Mouse (Mus musculus) forebrain, embryonic 15.5 days (tissue): ENCODE results near the gene Rpl22. TPM values are rescaled to one million over a fixed set of nuclear protein-coding genes. Genes with fewer than 3 reads are reported as not detected.

Experiments used
- ATAC-seq: fragments of 200-750 bp; cut with Nextera tagmentation; replicated peaks from 2 replicates; pipeline ENCODE4 v1.8.0; 2017; ENCODE audit warnings: mild to moderate bottlenecking, moderate TSS enrichment, moderate library complexity
- H3K27ac ChIP-seq: fragments of 300-500 bp; sonication (generic); replicated peaks from 2 replicates; pipeline ENCODE4 v1.5.1; 2015; ENCODE audit warnings: mild to moderate bottlenecking, inconsistent platforms
- H3K27me3 ChIP-seq: fragments of 300-500 bp; sonication (generic); 2 replicates; pipeline ENCODE4 v1.6.1; 2015; ENCODE audit warnings: inconsistent platforms
- H3K36me3 ChIP-seq: fragments of 300-500 bp; sonication (generic); 2 replicates; pipeline ENCODE4 v1.6.1; 2015; ENCODE audit warnings: mild to moderate bottlenecking, inconsistent platforms
- H3K4me1 ChIP-seq: fragments of 300-500 bp; sonication (generic); 2 replicates; pipeline ENCODE4 v1.6.1; 2015; ENCODE audit warnings: inconsistent platforms
- H3K4me2 ChIP-seq: fragments of 300-500 bp; sonication (generic); replicated peaks from 2 replicates; pipeline ENCODE4 v1.6.1; 2015; ENCODE audit warnings: mild to moderate bottlenecking, inconsistent platforms
- H3K4me3 ChIP-seq: fragments of 300-500 bp; sonication (generic); 2 replicates; pipeline ENCODE4 v1.5.1; 2015; ENCODE audit warnings: mild to moderate bottlenecking, inconsistent platforms
- H3K9ac ChIP-seq: fragments of 300-500 bp; sonication (generic); replicated peaks from 2 replicates; pipeline ENCODE4 v1.6.1; 2015; ENCODE audit warnings: mild to moderate bottlenecking, inconsistent platforms
- H3K9me3 ChIP-seq: fragments of 300-500 bp; sonication (generic); 2 replicates; pipeline ENCODE4 v1.6.1; 2016; ENCODE audit warnings: inconsistent platforms
- WGBS: fragments of 180-500 bp; shearing (Covaris S2); methylation state at CpG from one replicate; pipeline ENCODE4 v1.1.7; 2015; ENCODE audit warnings: mixed read lengths; 5-methylcytosine and 5-hydroxymethylcytosine counted together
- polyA plus RNA-seq: library from polyadenylated mRNA; unstranded; fragments of >200 nt; fragmentation: Nextera tagmentation; extraction: Ambion mirVana; gene quantifications from 2 replicates; pipeline ENCODE4 v1.2.1, GENCODE M21; 2015

Rpl22 gene
- polyA plus RNA-seq: 216 and 221 TPM in 2 replicates

- Histone ChIP-seq H3K36me3 (peaks cover 23% of the 10 kb centered on the region), H3K9ac (peak within 1 kb of the TSS; percentile 93), H3K4me1 (peaks cover 15% of the 10 kb centered on the region), H3K4me2 (peak within 1 kb of the TSS; percentile 76), H3K27me3 (no peaks in the 10 kb centered on the region), H3K27ac (peak within 1 kb of the TSS; percentile 75), H3K4me3 (peak within 1 kb of the TSS; percentile 91), H3K9me3 (no peaks in the 10 kb centered on the region)
- ATAC-seq: peak; percentile 97
- under 1% methylated on average over 70 of the region's 70 CpGs for WGBS
Measured at GRCm38 (mm10) chr4:152325574-152326411, at the start of gene Rpl22. Gene Rpl22, plus strand, starts transcription at chr4:152325742.

DNA sequence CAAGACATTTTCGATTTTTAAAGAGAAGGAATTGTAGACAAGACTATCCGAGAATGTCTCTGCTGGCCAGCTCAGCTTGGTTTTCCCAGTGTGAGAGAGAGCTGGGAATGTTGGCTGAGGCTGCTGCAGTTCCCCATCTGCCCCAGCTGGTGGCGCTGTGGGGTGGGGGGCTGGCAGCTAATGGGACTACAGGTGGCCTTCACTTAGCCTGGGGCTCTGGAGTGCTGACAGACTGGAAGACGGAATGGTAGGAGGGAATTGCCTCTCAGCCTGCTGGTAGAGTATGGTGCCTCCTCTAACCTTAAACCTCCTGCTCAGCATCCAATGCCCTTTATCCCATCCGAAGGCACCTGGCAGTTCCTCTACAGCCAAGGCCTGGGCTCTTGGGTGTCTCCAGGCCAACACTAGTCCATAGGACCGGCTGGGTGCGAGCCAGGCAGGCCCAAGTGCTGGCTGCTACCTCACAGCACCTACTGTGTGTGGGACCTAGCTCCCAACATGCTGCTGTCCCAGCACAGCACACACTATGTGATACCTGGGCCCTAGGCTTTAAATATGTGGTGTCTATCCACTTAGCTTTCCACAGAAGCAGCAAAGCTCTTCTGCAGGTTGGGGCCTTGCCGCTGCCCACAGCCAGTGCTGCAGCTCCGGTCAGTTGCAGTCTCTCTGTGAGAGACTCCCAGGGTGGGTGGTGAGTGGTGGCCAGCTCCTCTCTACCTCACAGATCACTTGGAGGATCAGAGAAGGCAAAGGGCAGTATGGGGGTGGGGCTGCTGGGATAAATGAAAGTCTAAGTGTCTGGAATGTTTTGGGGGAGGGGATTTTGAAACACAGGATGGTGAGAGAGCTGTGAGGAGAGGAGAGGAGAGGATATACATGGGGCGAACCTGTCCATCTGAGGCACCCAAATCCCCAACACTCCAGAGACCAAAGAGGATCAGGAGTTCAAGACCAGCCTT lies 48.9 kb upstream of the Rpl22 start:
- Histone ChIP-seq H3K4me1 (peaks cover 22% of the 10 kb centered on the region), H3K4me3 (no peak overlapping the region), H3K36me3 (no peaks in the 10 kb centered on the region), H3K27ac (no peak overlapping the region), H3K9me3 (no peaks in the 10 kb centered on the region), H3K4me2 (no peak overlapping the region), H3K27me3 (peaks cover 41% of the 10 kb centered on the region), H3K9ac (no peak overlapping the region)
- no peak for ATAC-seq
- 49% methylated on average over 10 of the region's 10 CpGs for WGBS

GRCm38 (mm10) chr4:152277916-152278315 lies 47.6 kb upstream of the Rpl22 start:
- ATAC-seq: no peak
- Histone ChIP-seq H3K27ac (no peak overlapping the region), H3K4me1 (peaks cover 22% of the 10 kb centered on the region), H3K9ac (no peak overlapping the region), H3K27me3 (peaks cover 53% of the 10 kb centered on the region), H3K4me2 (no peak overlapping the region), H3K36me3 (no peaks in the 10 kb centered on the region), H3K4me3 (no peak overlapping the region), H3K9me3 (no peaks in the 10 kb centered on the region)
- 71% methylated on average over 2 of the region's 2 CpGs for WGBS

- Histone ChIP-seq H3K4me1 (peaks cover 23% of the 10 kb centered on the region), H3K4me2 (no peak overlapping the region), H3K9ac (no peak overlapping the region), H3K36me3 (no peaks in the 10 kb centered on the region), H3K27me3 (peaks cover 62% of the 10 kb centered on the region), H3K9me3 (no peaks in the 10 kb centered on the region), H3K4me3 (no peak overlapping the region), H3K27ac (no peak overlapping the region)
- no peak for ATAC-seq
- 82% methylated on average over 23 of the region's 23 CpGs for WGBS
Measured at GRCm38 (mm10) chr4:152278986-152279385, 46.6 kb upstream of the Rpl22 start.

GRCm38 (mm10) chr4:152281601-152282000 lies 43.9 kb upstream of the Rpl22 start:
- Histone ChIP-seq H3K4me2 (no peak overlapping the region), H3K36me3 (no peaks in the 10 kb centered on the region), H3K27ac (no peak overlapping the region), H3K4me1 (peaks cover 18% of the 10 kb centered on the region), H3K4me3 (no peak overlapping the region), H3K9me3 (no peaks in the 10 kb centered on the region), H3K27me3 (peaks cover 68% of the 10 kb centered on the region), H3K9ac (no peak overlapping the region)
- ATAC-seq: no peak
- WGBS: 47% methylated on average over 15 of the region's 15 CpGs

DNA sequence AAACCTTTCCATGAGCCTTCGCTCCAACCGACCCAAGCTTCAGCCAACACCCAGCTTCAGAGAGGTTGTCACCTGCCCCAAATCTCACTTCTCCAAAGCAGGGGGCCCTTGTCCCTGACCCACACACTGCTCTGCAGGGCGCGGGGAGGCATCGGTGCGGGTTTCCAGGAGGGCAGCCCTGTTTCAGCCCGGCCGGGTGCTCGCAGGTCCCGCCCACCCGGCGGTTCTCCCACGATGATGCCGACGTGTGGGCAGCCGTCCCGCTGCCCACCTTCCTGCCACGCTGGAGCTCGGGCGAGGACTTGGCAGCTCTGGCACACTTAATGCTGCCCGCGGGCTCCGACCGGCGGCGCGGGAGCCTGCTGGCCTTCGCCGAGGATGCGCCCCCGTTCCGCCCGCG lies 42.8 kb upstream of the Rpl22 start:
- Histone ChIP-seq H3K4me2 (peak overlapping the region; percentile 60), H3K4me1 (peaks cover 29% of the 10 kb centered on the region), H3K27ac (no peak overlapping the region), H3K27me3 (peaks cover 79% of the 10 kb centered on the region), H3K9me3 (no peaks in the 10 kb centered on the region), H3K4me3 (peak overlapping the region; percentile 38), H3K36me3 (no peaks in the 10 kb centered on the region), H3K9ac (peak overlapping the region; percentile 37)
- 15% methylated on average over 34 of the region's 34 CpGs for WGBS
- ATAC-seq: no peak; the same call in 1 of the 2 replicates

DNA sequence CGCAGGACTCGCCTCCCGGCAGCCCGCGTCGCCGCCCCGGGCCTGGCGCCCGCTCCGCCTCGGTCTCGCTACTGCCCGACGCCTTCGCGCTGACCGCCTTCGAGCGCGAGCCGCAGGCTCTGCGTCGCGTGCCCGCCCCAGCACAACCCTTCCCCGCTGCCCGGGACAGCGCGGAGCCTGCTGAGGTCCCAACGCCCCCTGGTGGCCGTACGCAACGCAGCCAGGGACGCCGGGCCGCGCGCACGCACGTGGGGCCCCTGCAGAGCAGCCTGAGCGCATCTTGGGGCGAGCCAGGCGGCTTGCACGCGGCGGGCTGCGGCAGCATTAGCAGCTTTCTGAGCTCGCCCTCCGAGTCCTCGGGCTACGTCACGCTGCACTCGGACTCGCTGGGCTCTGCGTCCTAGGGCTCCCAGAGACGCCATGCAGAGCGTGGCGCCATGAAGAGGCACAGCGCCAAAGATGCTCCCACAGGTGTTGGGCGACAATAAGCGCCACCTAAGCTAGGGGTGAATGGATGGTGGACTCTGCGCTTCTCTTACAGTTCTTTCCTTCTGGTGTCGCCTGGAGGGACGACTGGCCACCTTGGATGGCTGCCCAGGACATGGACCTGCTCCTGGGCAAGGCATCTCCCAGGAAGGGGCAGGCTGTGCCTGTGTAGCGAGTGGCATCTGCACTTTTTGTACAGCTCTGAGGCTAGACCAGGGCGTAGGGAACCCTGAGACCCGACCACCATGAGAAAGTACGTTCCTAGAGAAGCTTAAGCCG lies 42.2 kb upstream of the Rpl22 start:
- H3K36me3 ChIP-seq: no peaks in the 10 kb centered on the region
- peak overlapping the region; percentile 60 for H3K4me2 ChIP-seq
- H3K27me3 ChIP-seq: peaks cover 85% of the 10 kb centered on the region
- peaks cover 35% of the 10 kb centered on the region for H3K4me1 ChIP-seq
- peak overlapping the region; percentile 38 for H3K4me3 ChIP-seq
- H3K9me3 ChIP-seq: no peaks in the 10 kb centered on the region
- no peak overlapping the region for H3K27ac ChIP-seq
- H3K9ac ChIP-seq: peak overlapping the region; percentile 37
- 5% methylated on average over 68 of the region's 70 CpGs for WGBS
- peak; percentile 83 for ATAC-seq

DNA sequence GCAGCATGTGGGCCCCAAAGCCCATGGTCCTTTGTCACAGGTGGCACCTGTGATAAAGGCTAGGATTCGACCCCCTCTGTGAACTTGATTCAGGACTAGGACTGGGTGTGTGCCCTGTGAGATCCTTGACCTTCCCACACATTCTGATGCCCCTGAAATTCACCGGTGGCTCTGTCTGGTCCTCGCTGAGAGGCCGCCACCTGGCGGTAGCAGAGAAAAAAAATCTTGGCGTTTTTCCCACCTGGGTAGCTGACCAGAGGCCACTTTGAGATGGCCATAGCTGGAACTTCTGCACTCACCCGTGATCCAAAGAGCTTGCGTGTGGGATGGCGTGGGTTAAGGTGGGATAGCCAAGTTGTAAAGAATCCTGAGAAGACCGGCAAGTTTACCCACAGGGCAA lies 40.0 kb upstream of the Rpl22 start:
- no peak overlapping the region for H3K27ac ChIP-seq
- H3K9me3 ChIP-seq: no peaks in the 10 kb centered on the region
- no peak overlapping the region for H3K4me2 ChIP-seq
- 3% methylated on average over 10 of the region's 10 CpGs for WGBS
- H3K27me3 ChIP-seq: peaks cover 90% of the 10 kb centered on the region
- H3K9ac ChIP-seq: no peak overlapping the region
- no peak overlapping the region for H3K4me3 ChIP-seq
- H3K4me1 ChIP-seq: peaks cover 44% of the 10 kb centered on the region
- ATAC-seq: no peak
- H3K36me3 ChIP-seq: no peaks in the 10 kb centered on the region

DNA sequence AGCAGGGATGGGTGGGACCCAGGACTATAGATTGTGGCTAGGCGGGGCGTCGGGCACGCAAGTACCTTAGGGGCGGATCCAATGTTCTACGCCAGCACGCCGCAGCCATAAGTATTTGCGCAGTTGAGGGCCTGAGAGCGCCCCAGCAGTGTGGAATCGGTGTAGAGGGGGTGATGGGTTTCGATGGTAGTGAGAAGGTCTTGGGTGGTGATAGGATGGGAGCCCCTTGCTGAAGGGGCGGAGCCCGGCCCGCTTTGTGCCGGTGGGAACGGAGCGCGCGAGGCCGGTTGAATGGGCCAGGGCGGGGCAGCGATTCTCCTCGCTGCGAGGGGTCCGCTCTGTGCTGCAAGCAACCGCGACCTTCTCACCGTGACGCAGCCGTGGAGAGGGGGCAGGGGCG lies 39.4 kb upstream of the Rpl22 start:
- peaks cover 51% of the 10 kb centered on the region for H3K4me1 ChIP-seq
- WGBS: under 1% methylated on average over 32 of the region's 32 CpGs

DNA sequence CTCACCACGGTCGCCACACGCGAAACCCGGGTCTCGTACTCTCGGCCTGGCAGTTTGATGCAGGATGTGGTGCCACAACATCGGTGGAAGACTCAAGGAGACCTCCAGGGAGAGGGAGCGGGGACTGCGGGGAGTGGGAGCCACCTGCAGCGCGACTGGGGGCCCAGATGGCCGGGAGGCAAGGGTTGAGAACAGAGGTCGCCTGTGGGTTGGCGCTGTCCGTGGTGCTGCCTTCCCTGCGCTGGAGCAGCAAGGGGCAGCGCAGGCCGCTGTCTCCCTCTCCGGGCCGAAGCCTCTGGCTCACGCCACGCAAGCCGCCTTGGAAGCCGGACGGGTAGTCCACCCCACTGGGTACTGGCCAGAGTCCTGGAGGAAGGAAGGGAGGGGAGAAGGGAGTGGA lies 38.7 kb upstream of the Rpl22 start:
- Histone ChIP-seq H3K9ac (peak overlapping the region; percentile 43; the same call in 1 of the 2 replicates), H3K9me3 (no peaks in the 10 kb centered on the region), H3K4me2 (peak overlapping the region; percentile 65), H3K36me3 (no peaks in the 10 kb centered on the region), H3K27ac (no peak overlapping the region), H3K27me3 (peaks cover 90% of the 10 kb centered on the region), H3K4me1 (peaks cover 51% of the 10 kb centered on the region), H3K4me3 (peak overlapping the region; percentile 42)
- WGBS: 3% methylated on average over 26 of the region's 26 CpGs
- no peak for ATAC-seq

More for the DNA sequence above, 39.4 kb upstream of the Rpl22 start:
- H3K27me3 ChIP-seq: peaks cover 90% of the 10 kb centered on the region
- peak; percentile 9; the same call in 1 of the 2 replicates for ATAC-seq
- peak overlapping the region; percentile 42 for H3K4me3 ChIP-seq
- H3K27ac ChIP-seq: no peak overlapping the region
- H3K9me3 ChIP-seq: no peaks in the 10 kb centered on the region
- H3K4me2 ChIP-seq: peak overlapping the region; percentile 65
- peak overlapping the region; percentile 43 for H3K9ac ChIP-seq
- H3K36me3 ChIP-seq: no peaks in the 10 kb centered on the region

- Histone ChIP-seq H3K4me3 (no peak overlapping the region), H3K4me2 (peak overlapping the region; percentile 65), H3K27me3 (peaks cover 90% of the 10 kb centered on the region), H3K27ac (no peak overlapping the region), H3K36me3 (no peaks in the 10 kb centered on the region), H3K4me1 (peaks cover 51% of the 10 kb centered on the region), H3K9ac (no peak overlapping the region), H3K9me3 (no peaks in the 10 kb centered on the region)
- no peak for ATAC-seq
- WGBS: 8% methylated on average over 19 of the region's 19 CpGs
Measured at GRCm38 (mm10) chr4:152287317-152288120, 38.0 kb upstream of the Rpl22 start.
